Mouse (Mus musculus): ENCODE results near the gene Gnat1. TPM values are rescaled to one million over a fixed set of nuclear protein-coding genes. Genes with fewer than 3 reads are reported as not detected.

Gnat1 gene
- polyA plus RNA-seq (2016; fragmentation: Nextera tagmentation; extraction: Ambion mirVana), result 2.1 and 2.2 TPM in 2 replicates

DNA sequence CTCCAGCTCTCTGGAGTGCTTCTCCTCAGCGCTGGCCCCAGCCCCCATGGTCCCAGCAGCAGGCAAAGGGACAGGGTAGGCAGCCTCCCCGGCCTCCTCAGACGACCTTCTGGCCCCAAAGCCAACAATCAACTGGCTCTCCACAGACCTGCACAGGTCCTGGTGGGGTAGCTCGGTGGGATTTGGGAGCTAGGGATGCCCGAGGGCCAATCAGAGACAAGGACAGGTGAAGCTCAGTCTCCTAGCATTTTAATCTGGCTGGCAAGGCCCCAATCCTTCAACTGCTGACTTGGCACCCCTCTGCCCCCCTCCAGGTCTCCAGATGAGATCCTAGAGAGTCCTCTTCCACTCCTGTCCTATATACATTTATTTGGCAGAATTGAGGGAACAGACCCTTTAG, at the start of gene Gnat1:
Gene Gnat1, minus strand, starts transcription at position 212 of the 400 bp plus-strand sequence.
- Histone ChIP-seq H3K9ac (replicated peaks) (no peak within 1 kb of the TSS), H3K27me3 (peaks cover 33% of the 10 kb centered on the region)
- WGBS, result 48% methylated on average over 5 of the region's 5 CpGs

GRCm38 (mm10) chr9:107728919-107729670, 49.6 kb upstream of the Gnat1 start:
- H3K4me1 ChIP-seq (replicated peaks), result peaks cover 67% of the 10 kb centered on the region
- no peak overlapping the region for H3K4me3 ChIP-seq (replicated peaks)
- H3K9me3 ChIP-seq, result no peaks in the 10 kb centered on the region
- no peak for ATAC-seq (ENCODE audit: insufficient number of reproducible peaks, insufficient read depth, low FRiP score, low TSS enrichment, low read depth)
- no peaks in the 10 kb centered on the region for H3K27me3 ChIP-seq
- peak overlapping the region; percentile 45; the same call in 1 of the 2 replicates for H3K27ac ChIP-seq
- H3K4me2 ChIP-seq, result no peak overlapping the region
- no peaks in the 10 kb centered on the region for H3K36me3 ChIP-seq
- WGBS, result 62% methylated on average over 6 of the region's 6 CpGs
- no peak overlapping the region for H3K9ac ChIP-seq (replicated peaks)

More for the DNA sequence above, at the start of gene Gnat1:
- H3K9me3 ChIP-seq, result no peaks in the 10 kb centered on the region
- peaks cover 15% of the 10 kb centered on the region for H3K4me1 ChIP-seq (replicated peaks)
- H3K36me3 ChIP-seq, result peaks cover 32% of the 10 kb centered on the region
- no peak within 1 kb of the TSS for H3K4me3 ChIP-seq (replicated peaks)
- no peak within 1 kb of the TSS for H3K4me2 ChIP-seq
- no peak within 1 kb of the TSS for H3K27ac ChIP-seq
- ATAC-seq (ENCODE audit: insufficient number of reproducible peaks, insufficient read depth, low FRiP score, low TSS enrichment, low read depth), result no peak

- peak overlapping the region; percentile 57 for H3K27ac ChIP-seq
- no peaks in the 10 kb centered on the region for H3K9me3 ChIP-seq
- no peak overlapping the region for H3K4me2 ChIP-seq
- no peak overlapping the region for H3K4me3 ChIP-seq (replicated peaks)
- no peaks in the 10 kb centered on the region for H3K36me3 ChIP-seq
- 39% methylated on average over 3 of the region's 3 CpGs for WGBS
- ATAC-seq (ENCODE audit: insufficient number of reproducible peaks, insufficient read depth, low FRiP score, low TSS enrichment, low read depth), result no peak
- no peaks in the 10 kb centered on the region for H3K27me3 ChIP-seq
- H3K4me1 ChIP-seq (replicated peaks), result peaks cover 87% of the 10 kb centered on the region
- H3K9ac ChIP-seq (replicated peaks), result no peak overlapping the region
Observed at GRCm38 (mm10) chr9:107727041-107727440, 47.5 kb upstream of the Gnat1 start.

GRCm38 (mm10) chr9:107724796-107725195, 45.3 kb upstream of the Gnat1 start:
- no peaks in the 10 kb centered on the region for H3K27me3 ChIP-seq
- H3K9ac ChIP-seq (replicated peaks), result no peak overlapping the region
- H3K27ac ChIP-seq, result peak overlapping the region; percentile 89
- no peak overlapping the region for H3K4me3 ChIP-seq (replicated peaks)
- no peaks in the 10 kb centered on the region for H3K36me3 ChIP-seq
- no peak overlapping the region for H3K4me2 ChIP-seq
- H3K9me3 ChIP-seq, result no peaks in the 10 kb centered on the region
- H3K4me1 ChIP-seq (replicated peaks), result peaks cover 81% of the 10 kb centered on the region
- ATAC-seq (ENCODE audit: insufficient number of reproducible peaks, insufficient read depth, low FRiP score, low TSS enrichment, low read depth), result no peak
- 81% methylated on average over 1 of the region's 1 CpGs for WGBS

DNA sequence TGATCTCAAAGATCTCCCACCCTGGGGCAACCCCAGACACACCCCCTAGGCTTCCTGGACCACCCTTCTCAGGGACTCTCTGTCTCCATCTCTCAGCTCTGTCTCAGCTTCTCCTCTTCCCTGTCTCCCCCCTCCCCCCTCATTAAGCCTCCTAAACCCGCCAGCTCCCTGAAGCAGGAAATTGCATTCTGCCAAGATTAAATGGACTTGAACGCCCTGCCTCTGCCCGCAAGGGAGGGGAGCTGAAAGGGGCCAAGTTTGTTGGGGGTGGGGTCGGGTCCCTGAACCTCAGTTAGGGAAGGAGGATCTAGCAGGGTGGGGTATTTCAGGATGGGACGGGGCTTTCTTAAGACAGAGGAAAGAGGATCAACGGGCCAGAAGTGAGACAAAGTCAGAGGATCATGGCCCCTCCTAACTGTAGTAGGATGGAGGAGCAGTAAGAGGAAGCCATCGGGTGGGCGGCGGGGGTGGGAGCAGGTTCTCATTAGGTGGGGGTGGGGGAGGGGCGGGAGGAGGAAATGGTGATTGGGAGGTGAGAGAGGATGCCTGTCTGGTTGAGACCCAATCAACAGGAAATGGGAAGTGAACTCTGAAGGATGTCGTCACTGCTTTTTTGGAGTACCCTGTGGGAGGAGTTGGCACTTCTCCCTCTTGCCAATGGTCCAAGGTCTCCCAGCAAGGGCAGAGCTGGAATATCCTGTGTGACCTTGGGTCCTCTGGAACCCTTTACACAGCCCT, 44.5 kb upstream of the Gnat1 start:
- Histone ChIP-seq H3K4me2 (peak overlapping the region; percentile 44), H3K27ac (peak overlapping the region; percentile 89), H3K36me3 (no peaks in the 10 kb centered on the region), H3K4me3 (replicated peaks) (0 out of 2 replicates have a peak overlapping the region, but pooled peaks have one; percentile 1), H3K9me3 (no peaks in the 10 kb centered on the region), H3K27me3 (no peaks in the 10 kb centered on the region), H3K4me1 (replicated peaks) (peaks cover 72% of the 10 kb centered on the region), H3K9ac (replicated peaks) (no peak overlapping the region; the same call in 1 of the 2 replicates)
- WGBS, result 3% methylated on average over 11 of the region's 11 CpGs
- ATAC-seq (ENCODE audit: insufficient number of reproducible peaks, insufficient read depth, low FRiP score, low TSS enrichment, low read depth), result peak; percentile 67

DNA sequence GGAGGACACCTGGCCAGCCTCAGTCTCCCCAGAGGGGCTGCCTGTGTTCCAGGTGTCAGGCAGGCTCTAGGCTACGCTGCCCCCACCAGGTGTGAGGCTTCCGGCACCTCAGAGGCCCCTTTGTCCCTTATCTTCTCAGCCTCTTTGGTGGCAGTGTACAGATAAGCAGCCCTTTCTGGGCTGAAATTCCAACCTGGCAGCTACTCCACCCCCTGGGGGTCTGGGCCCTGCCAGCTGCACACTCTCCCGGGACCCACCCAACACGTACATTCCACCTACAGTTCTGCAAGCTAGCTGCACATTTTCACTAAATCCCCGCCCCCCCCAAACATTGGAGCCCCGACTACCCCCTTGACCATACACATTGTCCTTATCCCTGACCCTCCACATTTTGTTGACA, 43.8 kb upstream of the Gnat1 start:
- no peak for ATAC-seq (ENCODE audit: insufficient number of reproducible peaks, insufficient read depth, low FRiP score, low TSS enrichment, low read depth)
- peaks cover 66% of the 10 kb centered on the region for H3K4me1 ChIP-seq (replicated peaks)
- peak overlapping the region; percentile 31; the same call in 1 of the 2 replicates for H3K9ac ChIP-seq (replicated peaks)
- peak overlapping the region; percentile 89 for H3K27ac ChIP-seq
- no peak overlapping the region for H3K4me3 ChIP-seq (replicated peaks)
- H3K36me3 ChIP-seq, result no peaks in the 10 kb centered on the region
- H3K4me2 ChIP-seq, result peak overlapping the region; percentile 44
- 18% methylated on average over 6 of the region's 6 CpGs for WGBS
- no peaks in the 10 kb centered on the region for H3K9me3 ChIP-seq
- H3K27me3 ChIP-seq, result no peaks in the 10 kb centered on the region

- H3K36me3 ChIP-seq, result no peaks in the 10 kb centered on the region
- WGBS, result 83% methylated on average over 10 of the region's 10 CpGs
- no peak overlapping the region for H3K4me3 ChIP-seq (replicated peaks)
- H3K4me2 ChIP-seq, result no peak overlapping the region
- H3K4me1 ChIP-seq (replicated peaks), result peaks cover 67% of the 10 kb centered on the region
- H3K9me3 ChIP-seq, result no peaks in the 10 kb centered on the region
- no peak overlapping the region for H3K27ac ChIP-seq
- H3K27me3 ChIP-seq, result no peaks in the 10 kb centered on the region
- ATAC-seq (ENCODE audit: insufficient number of reproducible peaks, insufficient read depth, low FRiP score, low TSS enrichment, low read depth), result no peak
- no peak overlapping the region for H3K9ac ChIP-seq (replicated peaks)
Observed at GRCm38 (mm10) chr9:107718781-107719540, 39.4 kb upstream of the Gnat1 start.

GRCm38 (mm10) chr9:107716951-107717350, 37.4 kb upstream of the Gnat1 start:
- ATAC-seq (ENCODE audit: insufficient number of reproducible peaks, insufficient read depth, low FRiP score, low TSS enrichment, low read depth), result no peak
- Histone ChIP-seq H3K4me1 (replicated peaks) (peaks cover 55% of the 10 kb centered on the region), H3K27me3 (no peaks in the 10 kb centered on the region), H3K9me3 (no peaks in the 10 kb centered on the region), H3K36me3 (no peaks in the 10 kb centered on the region), H3K4me2 (0 out of 2 replicates have a peak overlapping the region, but pooled peaks have one; percentile 16), H3K4me3 (replicated peaks) (no peak overlapping the region), H3K9ac (replicated peaks) (0 out of 2 replicates have a peak overlapping the region, but pooled peaks have one; percentile 1), H3K27ac (peak overlapping the region; percentile 94)
- WGBS, result 9% methylated on average over 6 of the region's 6 CpGs

- no peaks in the 10 kb centered on the region for H3K9me3 ChIP-seq
- no peak overlapping the region for H3K4me3 ChIP-seq (replicated peaks)
- H3K27me3 ChIP-seq, result no peaks in the 10 kb centered on the region
- ATAC-seq (ENCODE audit: insufficient number of reproducible peaks, insufficient read depth, low FRiP score, low TSS enrichment, low read depth), result no peak
- peaks cover 47% of the 10 kb centered on the region for H3K4me1 ChIP-seq (replicated peaks)
- no peaks in the 10 kb centered on the region for H3K36me3 ChIP-seq
- WGBS, result 82% methylated on average over 2 of the region's 2 CpGs
- H3K27ac ChIP-seq, result peak overlapping the region; percentile 94
- H3K4me2 ChIP-seq, result no peak overlapping the region
- H3K9ac ChIP-seq (replicated peaks), result no peak overlapping the region
Observed at GRCm38 (mm10) chr9:107715632-107716031, 36.1 kb upstream of the Gnat1 start.

DNA sequence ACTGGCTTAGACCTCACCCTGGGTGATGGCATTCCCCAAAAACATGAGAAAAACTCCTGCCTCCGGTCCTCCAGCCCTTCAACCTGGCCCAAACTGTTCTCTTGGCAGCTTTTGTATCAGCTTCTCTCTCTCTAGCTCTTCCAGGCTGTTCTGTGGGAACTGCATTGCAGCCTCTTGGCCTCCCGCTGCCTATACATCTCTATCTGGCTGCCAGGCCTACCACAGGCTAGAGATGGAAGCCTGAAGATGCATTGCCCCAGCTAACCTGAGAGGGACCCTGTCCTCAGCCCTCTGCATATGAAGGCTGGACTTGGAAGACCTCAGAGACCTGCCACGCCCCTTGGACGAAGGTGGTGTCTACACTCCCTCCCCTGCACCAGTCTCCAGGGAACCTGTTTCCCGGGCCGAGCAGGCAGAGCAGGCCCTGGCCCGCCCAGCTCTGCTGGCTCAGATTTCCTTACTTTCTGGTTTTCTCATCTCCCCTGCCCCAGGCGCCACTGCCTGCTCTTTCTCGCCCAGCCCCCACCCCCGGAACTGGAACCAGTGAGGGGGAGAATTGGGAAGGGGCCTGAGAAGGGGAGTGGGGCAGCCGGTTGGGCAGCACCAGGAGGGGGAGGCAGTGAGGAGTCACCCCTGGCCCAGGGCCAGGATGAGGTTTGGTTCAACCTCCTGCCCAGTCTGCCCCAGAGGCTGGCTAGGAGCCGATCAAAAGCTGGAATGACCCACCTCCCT, 34.9 kb upstream of the Gnat1 start:
- Histone ChIP-seq H3K27ac (peak overlapping the region; percentile 94), H3K4me1 (replicated peaks) (peaks cover 54% of the 10 kb centered on the region), H3K9ac (replicated peaks) (0 out of 2 replicates have a peak overlapping the region, but pooled peaks have one; percentile 4), H3K27me3 (no peaks in the 10 kb centered on the region), H3K4me2 (peak overlapping the region; percentile 30), H3K9me3 (no peaks in the 10 kb centered on the region), H3K4me3 (replicated peaks) (no peak overlapping the region; the same call in 1 of the 2 replicates), H3K36me3 (no peaks in the 10 kb centered on the region)
- ATAC-seq (ENCODE audit: insufficient number of reproducible peaks, insufficient read depth, low FRiP score, low TSS enrichment, low read depth), result peak; percentile 69
- WGBS, result 6% methylated on average over 12 of the region's 12 CpGs
